Mouse (Mus musculus): ENCODE measurements around the gene Traf7. TPM values are rescaled to one million over a fixed set of nuclear protein-coding genes. Genes with fewer than 3 reads are reported as not detected.

The Traf7 gene
- polyA plus RNA-seq, 1 experiment: 163 TPM

DNA sequence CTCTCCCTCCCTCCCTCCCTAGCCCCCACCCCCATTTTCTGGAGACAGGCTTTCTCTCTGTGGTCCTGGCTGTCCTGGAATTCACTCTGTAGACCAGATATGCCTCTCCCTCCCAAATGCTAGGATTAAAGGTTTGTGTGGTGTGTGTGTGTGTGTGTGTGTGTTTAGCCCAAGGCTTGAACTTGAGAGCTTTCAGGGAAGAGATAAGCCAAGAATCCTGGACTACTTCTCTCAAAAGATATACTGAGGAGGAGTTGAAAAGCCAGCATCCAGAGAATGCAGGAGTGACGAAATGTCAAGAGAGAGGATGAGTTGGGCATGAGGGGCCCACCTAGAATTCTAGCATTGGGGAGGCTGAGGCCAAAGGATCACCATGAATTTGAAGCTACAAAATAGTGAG, 64.8 kb downstream of the Traf7 start:
- peaks cover 6% of the 10 kb centered on the region; the same call in 1 of the 2 replicates for H3K4me1 ChIP-seq (ENCODE audit: control insufficient read depth, insufficient read depth, low read length)
- no peak for TF ChIP-seq CTCF (IDR thresholded peaks at IDR 0.05; ENCODE audit: borderline replicate concordance, insufficient read depth, low read length)
- no peak for TF ChIP-seq POLR2A (IDR thresholded peaks at IDR 0.05; ENCODE audit: low read depth, low read length)
- H3K27ac ChIP-seq (ENCODE audit: insufficient read depth, low read length): no peak overlapping the region
- H3K4me3 ChIP-seq (ENCODE audit: insufficient read depth, low read length): no peak overlapping the region

DNA sequence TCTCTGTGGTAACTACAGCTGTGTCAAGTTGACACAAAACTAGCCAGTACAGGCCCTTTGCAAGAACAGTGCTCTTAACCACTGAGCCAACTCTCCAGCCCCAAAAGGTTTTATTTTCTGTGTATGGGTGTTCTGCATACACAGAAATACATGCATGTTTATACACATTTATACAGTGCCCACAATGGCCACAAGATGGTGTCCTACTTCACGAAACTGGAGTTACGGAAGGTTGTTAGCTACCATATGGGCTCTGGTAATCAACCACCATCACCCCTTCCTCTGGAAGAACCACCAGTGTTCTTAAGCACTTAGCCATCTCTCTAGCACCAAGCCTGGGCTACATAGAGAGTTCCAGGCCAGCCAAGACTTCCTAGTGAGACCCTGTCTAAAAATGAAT, 66.2 kb downstream of the Traf7 start:
- H3K4me1 ChIP-seq (ENCODE audit: control insufficient read depth, insufficient read depth, low read length): peaks cover 6% of the 10 kb centered on the region; the same call in 1 of the 2 replicates
- no peak overlapping the region for H3K4me3 ChIP-seq (ENCODE audit: insufficient read depth, low read length)
- no peak overlapping the region for H3K27ac ChIP-seq (ENCODE audit: insufficient read depth, low read length)
- TF ChIP-seq CTCF (IDR thresholded peaks at IDR 0.05; ENCODE audit: borderline replicate concordance, insufficient read depth, low read length) (no peak), POLR2A (IDR thresholded peaks at IDR 0.05; ENCODE audit: low read depth, low read length) (no peak)

Other genes with a start within 250 kb of the Traf7 start
- not detected in 2 replicates for gene Abca17, start 176.9 kb downstream of the Traf7 start, polyA plus RNA-seq (2011; ENCODE audit: insufficient read length, low read depth, missing spikeins)
- 15.6 and 17.8 TPM in 2 replicates for gene Abca3, start 176.0 kb downstream of the Traf7 start, polyA plus RNA-seq (2011; ENCODE audit: insufficient read length, low read depth, missing spikeins)
- 123 and 134 TPM in 2 replicates for gene Rnps1, start 113.4 kb downstream of the Traf7 start, polyA plus RNA-seq (2011; ENCODE audit: insufficient read length, low read depth, missing spikeins)
- gene Eci1, start 101.3 kb downstream of the Traf7 start, polyA plus RNA-seq (2011; ENCODE audit: insufficient read length, low read depth, missing spikeins): 26.1 and 31.4 TPM in 2 replicates
- gene Dnase1l2, start 84.8 kb downstream of the Traf7 start, polyA plus RNA-seq (2011; ENCODE audit: insufficient read length, low read depth, missing spikeins): 2.5 and 2.8 TPM in 2 replicates
- gene E4f1, start 57.6 kb downstream of the Traf7 start, polyA plus RNA-seq (2011; ENCODE audit: insufficient read length, low read depth, missing spikeins): 11.9 and 14.8 TPM in 2 replicates
- 21.1 and 21.5 TPM in 2 replicates for gene Pgp, start 57.5 kb downstream of the Traf7 start, polyA plus RNA-seq (2011; ENCODE audit: insufficient read length, low read depth, missing spikeins)
- 0.50 TPM in 1 of 2 replicates, not detected in the other for gene Bricd5, start 54.1 kb downstream of the Traf7 start, polyA plus RNA-seq (2011; ENCODE audit: insufficient read length, low read depth, missing spikeins)
- gene Mlst8, start 48.9 kb downstream of the Traf7 start, polyA plus RNA-seq (2011; ENCODE audit: insufficient read length, low read depth, missing spikeins): 20.9 and 23.3 TPM in 2 replicates
- not detected in 2 replicates for gene Caskin1, start 39.3 kb downstream of the Traf7 start, polyA plus RNA-seq (2011; ENCODE audit: insufficient read length, low read depth, missing spikeins)
- gene Rab26, start 6.3 kb upstream of the Traf7 start, polyA plus RNA-seq (2011; ENCODE audit: insufficient read length, low read depth, missing spikeins): 1.4 and 1.6 TPM in 2 replicates
- 63.1 and 66.7 TPM in 2 replicates for gene Pkd1, start 21.9 kb upstream of the Traf7 start, polyA plus RNA-seq (2011; ENCODE audit: insufficient read length, low read depth, missing spikeins)
- 75.0 and 83.8 TPM in 2 replicates for gene Tsc2, start 104.7 kb upstream of the Traf7 start, polyA plus RNA-seq (2011; ENCODE audit: insufficient read length, low read depth, missing spikeins)
- 8.7 and 11.1 TPM in 2 replicates for gene Nthl1, start 104.7 kb upstream of the Traf7 start, polyA plus RNA-seq (2011; ENCODE audit: insufficient read length, low read depth, missing spikeins)
- 24.2 and 25.9 TPM in 2 replicates for gene Slc9a3r2, start 122.4 kb upstream of the Traf7 start, polyA plus RNA-seq (2011; ENCODE audit: insufficient read length, low read depth, missing spikeins)
- gene Npw, start 130.5 kb upstream of the Traf7 start, polyA plus RNA-seq (2011; ENCODE audit: insufficient read length, low read depth, missing spikeins): not detected in 2 replicates
- 21.6 and 22.2 TPM in 2 replicates for gene Zfp598, start 141.7 kb upstream of the Traf7 start, polyA plus RNA-seq (2011; ENCODE audit: insufficient read length, low read depth, missing spikeins)
- 0.99 and 1.1 TPM in 2 replicates for gene Syngr3, start 162.0 kb upstream of the Traf7 start, polyA plus RNA-seq (2011; ENCODE audit: insufficient read length, low read depth, missing spikeins)
- 26.8 and 34.7 TPM in 2 replicates for gene Gfer, start 168.2 kb upstream of the Traf7 start, polyA plus RNA-seq (2011; ENCODE audit: insufficient read length, low read depth, missing spikeins)
- 1.2 and 2.4 TPM in 2 replicates for gene Noxo1, start 168.3 kb upstream of the Traf7 start, polyA plus RNA-seq (2011; ENCODE audit: insufficient read length, low read depth, missing spikeins)
- 24.8 and 27.5 TPM in 2 replicates for gene Tbl3, start 179.7 kb upstream of the Traf7 start, polyA plus RNA-seq (2011; ENCODE audit: insufficient read length, low read depth, missing spikeins)
- gene Rnf151, start 190.1 kb upstream of the Traf7 start, polyA plus RNA-seq (2011; ENCODE audit: insufficient read length, low read depth, missing spikeins): 0.58 TPM in 1 of 2 replicates, not detected in the other
- gene Rps2, start 190.2 kb upstream of the Traf7 start, polyA plus RNA-seq (2011; ENCODE audit: insufficient read length, low read depth, missing spikeins): 1,298 and 1,393 TPM in 2 replicates
- 96.8 and 100 TPM in 2 replicates for gene Ndufb10, start 196.5 kb upstream of the Traf7 start, polyA plus RNA-seq (2011; ENCODE audit: insufficient read length, low read depth, missing spikeins)
- not detected in 2 replicates for gene Rpl3l, start 199.9 kb upstream of the Traf7 start, polyA plus RNA-seq (2011; ENCODE audit: insufficient read length, low read depth, missing spikeins)
- 80.8 and 110 TPM in 2 replicates for gene Msrb1, start 208.7 kb upstream of the Traf7 start, polyA plus RNA-seq (2011; ENCODE audit: insufficient read length, low read depth, missing spikeins)
- not detected in 2 replicates for gene Hs3st6, start 225.1 kb upstream of the Traf7 start, polyA plus RNA-seq (2011; ENCODE audit: insufficient read length, low read depth, missing spikeins)

All from embryonic fibroblast, embryonic 13.5 days (primary cell).